Mouse (Mus musculus) small intestine, adult 2 months (tissue): ENCODE data around the gene Asb5.

ENCODE experiments used
- CTCF ChIP-seq: fragments of 200-500 bp; IDR thresholded peaks from 2 replicates; pipeline ENCODE4 v1.5.1; 2012; ENCODE audit warnings: low read depth, mild to moderate bottlenecking, control low read depth, inconsistent platforms, low read length, moderate library complexity, mixed read lengths; ENCODE audit not compliant: insufficient replicate concordance, insufficient read length; ENCODE audit errors: extremely low read depth
- POLR2A ChIP-seq: fragments of 200-500 bp; IDR thresholded peaks from 2 replicates; pipeline ENCODE4 v1.6.1; 2012; ENCODE audit warnings: low read depth, mild to moderate bottlenecking, control low read depth, inconsistent platforms, low read length, moderate library complexity

DNA sequence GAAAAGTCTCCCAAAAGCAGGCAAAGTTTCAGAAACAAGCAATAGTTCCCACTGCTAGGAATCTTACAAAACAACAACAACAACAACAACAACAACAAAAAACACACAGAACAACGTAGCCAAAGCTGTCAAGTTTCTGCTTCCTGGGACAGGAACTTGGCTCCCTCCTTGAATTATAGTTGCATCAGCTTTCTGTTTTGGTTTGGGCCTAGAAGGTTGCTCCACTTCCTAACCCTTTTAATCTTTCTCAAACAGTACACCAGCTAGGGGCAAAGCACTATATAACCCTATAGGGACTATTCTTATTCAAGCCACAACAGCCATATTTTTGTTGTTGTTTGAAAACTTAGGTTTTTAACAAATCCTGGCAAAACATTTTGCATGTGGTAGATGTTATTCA is 12.0 kb downstream of the Asb5 start:
- TF ChIP-seq POLR2A (no peak), CTCF (no peak)
